Mouse (Mus musculus) frontal cortex, adult (tissue): ENCODE data around the gene Fbxl19.

ENCODE experiments used
- ATAC-seq: cut with Nextera tagmentation; 2 replicates; pipeline ENCODE4 v1.9.2; 2017; ENCODE audit warnings: mild to moderate bottlenecking, moderate library complexity, mixed read lengths; ENCODE audit not compliant: low TSS enrichment

Gene Fbxl19

DNA sequence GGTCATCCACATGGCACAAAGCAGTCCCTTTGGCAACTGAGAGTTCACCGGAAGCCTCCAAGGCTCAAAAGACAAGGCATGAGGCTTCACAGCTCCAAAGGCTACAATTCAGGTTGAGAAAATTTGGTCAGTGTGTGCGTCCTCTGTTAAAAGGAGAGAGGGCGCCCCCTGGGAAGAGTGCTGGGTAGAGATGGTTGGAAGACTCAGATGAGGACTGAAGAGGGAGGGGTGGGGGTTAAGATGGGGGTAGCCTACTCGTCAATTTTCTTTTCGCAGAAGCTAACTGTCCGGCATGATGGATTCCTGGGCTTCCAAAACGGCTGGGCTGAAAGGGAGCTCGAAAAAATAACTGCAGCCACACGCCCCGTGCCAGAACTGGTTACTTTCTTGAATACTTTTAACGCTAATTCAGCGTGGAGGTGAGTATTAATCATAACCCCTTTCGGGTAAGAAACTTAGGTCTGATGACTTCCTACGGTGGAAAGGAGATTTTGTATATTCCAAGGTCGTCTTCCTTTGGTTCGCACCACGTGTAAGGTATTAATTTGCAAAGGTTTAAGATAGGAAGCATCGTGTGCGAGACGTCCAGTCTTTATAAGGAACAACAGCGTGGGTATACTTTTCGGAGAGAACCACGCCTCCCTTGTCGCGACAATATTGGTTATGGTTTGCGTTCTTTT, at the start of gene Fbxl19:
Gene Fbxl19 (plus strand): TSS at position 178 of the 680 bp plus-strand sequence.
- ATAC-seq = no peak

DNA sequence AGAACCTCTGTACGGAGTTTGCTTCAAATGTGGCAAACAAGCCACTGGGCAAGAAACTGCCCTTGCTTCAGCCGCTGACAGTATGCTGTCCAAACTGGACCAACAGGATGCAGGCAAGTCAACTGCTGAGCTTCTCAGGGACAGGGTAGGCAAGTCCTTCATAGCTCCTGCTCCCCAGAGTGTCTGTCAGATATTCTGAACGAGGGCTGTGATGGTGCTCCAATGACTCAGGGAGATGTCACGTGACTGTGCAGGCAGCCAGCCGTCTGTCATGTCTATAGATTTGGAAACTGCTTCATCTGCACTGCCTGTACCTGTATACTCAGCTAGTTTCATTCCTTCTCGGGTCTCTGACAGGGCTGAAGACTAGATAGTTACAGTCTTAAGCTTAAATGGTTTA, 45.4 kb upstream of the Fbxl19 start:
- ATAC-seq = peak; percentile 70; the same call in 1 of the 2 replicates

DNA sequence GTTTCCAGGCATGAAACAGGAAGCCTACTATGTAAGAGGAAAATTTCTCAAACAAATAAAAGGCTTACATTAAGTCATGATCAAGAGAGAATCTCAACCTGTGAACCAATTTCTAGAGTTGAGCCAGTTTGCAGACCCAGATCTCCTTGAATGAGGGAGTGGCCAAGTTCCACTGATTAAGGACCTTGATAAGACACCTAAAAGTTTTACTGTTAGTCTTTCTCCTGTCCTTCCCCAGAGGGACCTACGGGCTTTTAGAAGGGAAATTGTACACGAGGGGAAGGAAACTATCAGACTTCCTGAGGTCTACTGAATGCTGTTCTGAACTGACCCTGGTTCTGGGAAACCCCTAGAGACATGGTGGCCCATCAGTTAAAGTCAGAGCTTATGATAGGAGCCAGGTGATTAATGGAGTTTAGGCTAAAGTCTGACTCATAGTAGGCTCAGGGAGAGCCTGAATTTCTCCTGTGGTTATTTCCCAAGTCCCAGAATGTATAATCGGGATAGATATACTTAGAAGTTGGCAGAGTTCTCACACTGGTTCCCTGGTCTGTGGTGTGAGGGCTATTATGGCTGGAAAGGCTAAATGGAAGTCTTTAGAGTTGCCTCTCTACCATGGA, 43.5 kb upstream of the Fbxl19 start:
- ATAC-seq = no peak

DNA sequence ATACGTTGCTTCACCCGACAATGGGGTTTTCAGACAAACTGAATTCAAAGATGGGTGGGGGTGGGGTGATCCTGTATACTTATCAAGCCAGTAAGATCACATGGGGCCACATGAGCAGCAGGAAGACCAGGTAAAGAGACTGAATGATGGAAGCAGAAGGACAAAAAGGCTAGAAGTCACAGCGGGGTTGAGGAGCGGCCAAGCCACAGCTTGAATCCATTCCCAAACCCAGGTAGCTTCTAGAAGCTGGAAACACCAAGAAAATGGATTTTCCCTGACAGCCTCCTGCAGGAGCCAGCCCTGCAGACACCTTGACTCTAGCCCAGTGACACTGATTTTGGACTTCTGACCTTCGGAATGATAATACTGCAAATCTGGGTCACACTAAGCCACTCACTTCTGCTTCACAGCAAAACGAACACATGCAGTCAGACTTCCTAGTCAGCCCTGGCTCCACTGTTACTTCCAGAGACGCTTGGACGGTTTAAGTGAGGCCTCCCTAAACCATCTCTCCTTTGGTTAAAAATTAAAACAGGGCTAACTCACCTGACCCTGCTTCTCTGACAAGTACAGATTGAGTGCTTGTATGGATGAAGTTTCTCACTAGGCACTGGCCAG, 40.7 kb upstream of the Fbxl19 start:
- ATAC-seq = no peak

DNA sequence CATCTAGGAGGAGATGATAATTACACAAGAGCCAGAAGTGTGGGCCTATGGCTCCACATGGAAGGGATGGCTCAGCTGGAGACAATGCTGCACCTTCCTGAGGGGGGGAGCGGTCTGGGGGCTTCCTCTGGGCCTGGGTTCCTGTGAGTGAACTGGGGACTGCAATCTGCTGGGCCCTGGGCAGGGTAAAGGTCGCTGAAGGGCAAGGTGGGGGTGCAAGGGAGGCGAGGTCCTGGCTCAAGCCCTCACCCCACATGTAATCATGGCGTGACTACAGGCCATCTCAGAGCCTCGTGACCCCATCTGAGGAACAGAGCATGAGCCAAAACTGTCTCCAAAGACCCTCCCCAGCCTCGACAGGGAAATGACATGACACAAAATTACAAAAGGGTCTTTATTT, 39.7 kb upstream of the Fbxl19 start:
- no peak for ATAC-seq

DNA sequence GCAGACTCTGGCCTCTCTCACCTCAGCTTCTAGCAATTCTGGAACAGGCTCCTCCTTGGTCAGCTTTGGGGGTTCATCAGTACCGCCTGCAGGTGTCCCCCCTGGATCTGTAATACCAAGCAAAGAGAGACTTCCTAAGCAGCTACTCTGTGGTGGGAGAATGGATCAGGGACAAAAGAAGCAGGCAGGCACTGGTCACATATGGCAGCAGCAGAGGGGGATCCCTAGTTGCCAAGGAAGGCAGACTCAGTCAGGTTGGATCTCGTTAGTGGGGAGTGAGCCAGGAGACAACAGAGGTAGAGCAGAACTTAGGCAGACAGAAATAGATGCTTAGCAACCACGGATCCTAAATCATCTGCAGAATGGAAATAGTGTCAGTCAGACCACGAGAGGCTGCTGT, 38.6 kb upstream of the Fbxl19 start:
- ATAC-seq = no peak

DNA sequence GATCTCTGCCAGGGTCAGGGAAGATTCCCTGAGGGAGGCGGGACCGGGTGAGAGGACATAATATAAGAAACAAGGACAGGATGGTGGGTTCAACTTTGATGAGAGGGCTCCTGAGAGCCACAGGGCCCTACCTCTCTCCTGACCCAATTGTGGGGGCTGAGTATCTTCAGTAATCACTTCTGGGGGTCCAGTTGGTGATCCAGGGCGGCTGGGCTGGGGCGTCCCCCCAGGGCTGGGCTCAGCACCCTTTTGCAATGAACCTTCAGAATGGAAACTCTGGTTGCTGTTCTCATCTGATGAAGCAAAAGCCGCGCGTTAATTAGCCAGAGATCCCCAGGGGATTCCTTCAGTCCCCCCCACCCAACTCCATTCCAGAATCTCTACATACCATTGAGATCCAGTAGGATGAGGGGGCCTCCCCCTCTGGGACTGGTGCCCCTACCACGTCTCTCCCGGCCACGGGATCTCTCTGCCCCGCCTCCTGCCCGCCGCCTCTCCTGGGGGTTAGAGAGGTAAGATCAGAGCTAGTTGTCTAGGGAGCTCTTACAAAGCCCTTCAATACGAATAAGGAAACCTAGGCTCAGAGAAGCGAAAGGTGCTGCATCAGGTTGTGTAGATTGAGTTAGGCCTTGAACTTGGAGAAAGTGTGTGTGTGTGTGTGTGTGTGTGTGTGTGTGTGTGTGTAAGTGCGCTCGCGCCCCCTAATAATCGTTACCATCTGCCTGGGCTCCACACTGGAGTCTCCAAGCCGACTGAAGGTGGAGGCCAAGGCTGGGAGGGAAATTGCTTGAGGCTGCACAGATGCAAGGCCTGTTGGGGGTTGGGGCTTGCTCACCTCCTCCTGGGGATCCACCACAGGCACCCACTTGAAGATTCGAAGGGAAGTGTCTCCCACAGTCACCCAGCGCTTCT, 37.0 kb upstream of the Fbxl19 start:
- no peak for ATAC-seq

DNA sequence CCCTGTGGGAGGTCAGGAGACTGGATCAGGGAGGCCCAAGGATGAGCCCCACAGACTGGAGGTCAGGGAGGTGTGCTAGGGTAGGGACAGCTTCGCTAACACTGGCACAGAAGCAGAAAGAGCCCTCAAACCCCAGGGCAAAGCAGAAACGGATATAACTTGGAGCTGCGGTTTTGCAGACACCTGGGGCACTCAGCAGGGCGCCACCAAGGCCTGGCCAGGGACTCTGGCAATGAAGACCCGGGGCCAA, 36.5 kb upstream of the Fbxl19 start:
- ATAC-seq = no peak

DNA sequence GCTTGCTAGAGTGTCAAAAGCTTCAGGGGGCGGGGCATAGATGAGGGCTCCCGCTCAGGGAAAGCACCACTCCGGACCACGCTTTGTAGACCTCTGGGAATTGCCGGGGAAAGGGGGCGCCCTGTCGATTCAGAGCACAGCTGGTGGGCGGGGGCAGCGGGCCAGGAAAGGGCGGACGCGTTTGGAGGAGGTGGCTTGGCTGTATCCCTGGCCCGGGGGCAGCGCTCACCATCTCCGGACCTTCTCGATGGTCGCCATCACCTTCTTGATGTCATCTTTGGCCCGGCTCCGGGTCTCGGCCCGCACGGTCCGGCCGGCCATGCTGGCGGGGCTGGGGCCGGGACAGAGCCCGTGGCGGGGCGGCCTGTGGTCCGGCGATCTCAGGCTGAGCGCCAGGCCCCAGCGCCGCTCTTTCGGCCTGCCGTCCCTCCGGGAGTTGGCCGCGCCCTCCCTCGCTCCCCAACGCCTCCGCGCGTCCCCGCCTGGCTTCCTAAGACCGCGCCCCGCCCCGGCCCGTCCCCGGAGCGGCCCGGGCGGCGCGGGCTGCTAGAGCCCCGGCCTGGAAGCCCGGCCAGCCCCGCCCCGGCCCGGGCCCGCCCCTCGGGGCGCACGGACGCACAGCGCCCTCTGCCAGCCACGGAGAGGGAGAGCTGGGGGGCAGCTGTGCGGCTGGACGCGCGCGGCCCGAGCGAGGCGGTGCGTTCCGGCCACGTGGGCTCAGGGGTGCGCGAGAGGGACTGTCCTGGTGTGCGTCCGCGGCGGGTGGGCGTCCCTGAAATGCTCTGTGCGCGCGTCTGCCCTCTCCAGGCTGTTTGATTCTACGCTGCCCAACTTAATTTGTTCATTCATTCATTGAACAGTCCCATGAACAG, 35.9 kb upstream of the Fbxl19 start, which contains the start of gene Bcl7c:
Gene Bcl7c (minus strand): TSS at position 727 of the 872 bp plus-strand sequence.
- ATAC-seq = peak; percentile 74

DNA sequence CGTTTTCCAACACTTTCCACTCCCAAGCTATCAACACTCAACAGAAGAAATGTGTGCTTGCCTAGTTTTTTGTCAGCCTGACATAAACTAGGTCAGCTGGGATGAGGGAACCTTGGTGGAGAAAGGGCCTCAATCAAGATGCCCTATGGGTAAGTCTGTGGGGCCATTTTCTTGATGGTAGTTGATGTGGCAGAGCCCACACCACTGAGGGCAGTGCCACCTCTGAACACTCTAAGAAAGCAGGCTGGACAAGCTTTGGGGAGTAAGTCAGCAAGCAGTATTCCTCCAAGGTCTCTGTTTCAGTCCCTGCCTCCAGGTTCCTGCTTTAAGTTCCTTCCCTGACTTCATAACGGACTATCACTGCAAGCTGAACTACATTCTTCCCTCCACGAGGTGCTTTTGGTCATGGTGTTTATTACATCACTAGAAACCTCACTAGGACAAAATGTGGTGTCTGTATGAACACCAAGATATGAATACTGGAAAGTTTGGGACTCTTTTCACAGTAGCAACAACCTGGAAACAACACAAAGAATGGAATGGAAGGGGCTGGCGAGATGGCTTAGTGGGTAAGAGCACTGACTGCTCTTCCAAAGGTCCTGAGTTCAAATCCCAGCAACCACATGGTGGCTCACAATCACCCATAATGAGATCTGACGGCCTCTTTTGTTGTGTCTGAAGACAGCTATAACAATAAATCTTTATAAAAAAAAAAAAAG, 34.9 kb upstream of the Fbxl19 start:
- ATAC-seq = no peak

DNA sequence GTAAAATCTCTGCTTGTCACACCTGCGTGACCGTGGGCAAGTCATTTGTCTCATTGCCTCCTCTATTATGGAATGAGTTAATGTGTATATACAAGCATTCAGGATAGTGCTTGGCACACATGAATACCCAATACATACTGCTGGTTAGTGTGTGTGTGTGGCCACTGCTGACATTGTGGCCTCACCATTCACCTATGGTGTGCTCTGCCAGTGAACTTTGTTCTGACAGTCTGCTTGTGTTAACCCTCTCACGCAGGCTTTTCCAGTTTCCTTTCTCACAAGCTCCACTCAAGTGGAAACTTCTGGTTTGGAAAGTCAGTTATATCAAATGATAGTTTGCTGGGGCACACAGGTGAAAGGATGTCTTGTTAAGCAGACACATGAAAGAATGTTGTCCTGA, 33.3 kb upstream of the Fbxl19 start:
- ATAC-seq = no peak

DNA sequence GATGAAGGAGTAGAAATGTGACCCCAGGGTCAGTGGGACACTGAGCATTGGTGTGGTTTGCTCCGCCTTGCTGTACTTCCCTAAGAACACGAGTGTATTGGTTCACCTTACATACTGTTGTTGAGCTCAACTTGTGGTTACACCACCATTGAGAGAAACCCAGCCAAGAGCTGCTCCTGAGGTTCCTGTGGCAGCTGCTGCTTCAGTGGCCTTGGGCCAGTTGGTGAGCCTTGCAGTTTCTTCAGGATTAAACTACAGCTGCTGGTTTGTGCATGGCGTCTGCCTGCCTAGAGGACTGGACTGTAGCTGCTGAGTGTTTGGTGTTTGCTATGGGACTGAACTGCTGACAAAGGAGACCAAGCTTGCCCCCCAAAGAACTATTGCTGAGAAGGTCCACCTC, 32.9 kb upstream of the Fbxl19 start:
- ATAC-seq = no peak

DNA sequence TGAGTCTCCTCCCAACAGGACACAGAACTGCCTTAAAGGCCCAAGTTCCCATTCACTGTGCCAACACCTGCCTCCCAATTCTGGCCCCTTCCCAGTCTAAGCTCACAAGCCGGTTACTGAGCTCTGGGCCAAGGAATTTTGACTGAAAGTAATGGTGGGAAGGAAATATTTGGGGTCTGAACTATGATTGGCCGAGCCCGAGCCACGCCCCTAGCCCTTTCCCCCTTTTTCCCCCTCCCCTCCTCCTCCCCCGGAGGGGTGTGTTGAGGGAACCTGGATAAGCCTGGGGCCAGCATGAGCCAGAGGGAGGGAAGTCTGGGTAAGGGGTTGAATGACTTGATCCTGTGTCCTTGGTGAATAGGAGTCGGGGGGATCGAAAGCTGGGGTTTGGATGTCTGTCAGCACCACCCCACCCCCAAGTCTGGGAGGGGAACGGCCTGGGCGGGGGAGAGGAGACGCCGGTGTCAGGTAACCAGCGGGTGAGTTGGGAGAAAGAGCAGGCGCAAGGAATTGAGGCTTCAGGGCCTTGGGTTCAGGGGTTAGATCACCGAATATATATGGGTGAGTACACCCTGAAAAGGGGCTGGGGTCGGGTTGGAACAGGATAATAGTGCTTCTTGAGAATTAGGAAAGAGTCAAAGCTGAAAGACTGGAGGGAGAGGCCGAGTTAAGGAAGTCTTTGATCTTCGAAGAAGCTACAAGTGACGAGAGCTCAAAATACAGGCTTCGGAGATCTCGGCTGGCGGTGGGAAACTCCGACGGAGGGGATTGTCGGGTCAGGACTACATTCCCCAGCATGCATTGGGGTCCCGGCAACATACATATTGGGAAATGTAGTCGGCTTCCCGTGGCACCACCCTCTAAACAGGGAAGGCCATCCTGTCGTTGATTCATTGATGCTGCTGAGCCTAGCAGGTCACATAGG, 31.6 kb upstream of the Fbxl19 start, which contains the start of gene Ctf1:
Gene Ctf1 (plus strand): TSS at position 276 of the 925 bp plus-strand sequence.
- peak; percentile 68 for ATAC-seq

DNA sequence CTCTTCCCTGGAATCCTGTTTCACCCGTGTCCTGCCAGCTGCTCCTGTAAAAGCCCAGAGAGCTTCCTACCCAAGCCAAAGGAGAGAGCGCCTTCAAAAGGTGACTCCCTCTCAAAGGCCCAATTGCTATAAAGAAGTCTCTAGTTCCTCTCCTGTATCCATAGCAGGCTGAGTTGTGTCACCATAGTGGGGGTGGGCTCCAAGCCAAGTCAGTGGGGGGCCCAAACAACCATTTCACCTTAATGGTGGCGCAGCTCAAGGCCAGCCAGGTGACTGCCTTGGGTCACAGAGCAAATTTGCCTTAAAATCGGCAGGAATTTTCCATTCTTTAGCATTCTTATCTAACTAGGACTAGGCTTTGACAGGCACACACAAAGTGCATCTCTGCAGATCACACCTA, 29.5 kb upstream of the Fbxl19 start:
- no peak for ATAC-seq

DNA sequence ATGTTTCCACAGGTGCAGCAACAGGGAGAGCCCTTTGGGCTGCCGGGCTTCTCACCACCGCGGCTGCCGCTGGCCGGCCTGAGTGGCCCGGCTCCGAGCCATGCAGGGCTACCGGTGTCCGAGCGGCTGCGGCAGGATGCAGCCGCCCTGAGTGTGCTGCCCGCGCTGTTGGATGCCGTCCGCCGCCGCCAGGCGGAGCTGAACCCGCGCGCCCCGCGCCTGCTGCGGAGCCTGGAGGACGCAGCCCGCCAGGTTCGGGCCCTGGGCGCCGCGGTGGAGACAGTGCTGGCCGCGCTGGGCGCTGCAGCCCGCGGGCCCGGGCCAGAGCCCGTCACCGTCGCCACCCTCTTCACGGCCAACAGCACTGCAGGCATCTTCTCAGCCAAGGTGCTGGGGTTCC, 27.4 kb upstream of the Fbxl19 start:
- ATAC-seq = peak; percentile 71

DNA sequence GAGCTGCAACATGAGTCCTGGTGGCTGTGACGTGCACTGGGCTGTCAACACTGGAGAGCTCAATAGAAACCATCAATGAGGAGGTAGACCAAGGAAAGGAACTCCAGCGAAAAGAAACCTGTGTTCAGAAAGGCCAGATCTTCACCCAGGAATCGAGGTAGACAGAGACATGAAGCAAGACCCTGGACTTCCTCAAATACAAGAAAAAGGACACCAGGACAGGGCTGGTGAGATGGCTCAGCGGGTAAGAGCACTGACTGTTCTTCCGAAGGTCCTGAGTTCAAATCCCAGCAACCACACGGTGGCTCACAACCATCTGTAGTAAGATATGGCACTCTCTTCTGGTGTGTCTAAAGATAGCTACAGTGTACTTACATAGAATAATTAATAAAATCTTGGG, 26.0 kb upstream of the Fbxl19 start:
- ATAC-seq = no peak

DNA sequence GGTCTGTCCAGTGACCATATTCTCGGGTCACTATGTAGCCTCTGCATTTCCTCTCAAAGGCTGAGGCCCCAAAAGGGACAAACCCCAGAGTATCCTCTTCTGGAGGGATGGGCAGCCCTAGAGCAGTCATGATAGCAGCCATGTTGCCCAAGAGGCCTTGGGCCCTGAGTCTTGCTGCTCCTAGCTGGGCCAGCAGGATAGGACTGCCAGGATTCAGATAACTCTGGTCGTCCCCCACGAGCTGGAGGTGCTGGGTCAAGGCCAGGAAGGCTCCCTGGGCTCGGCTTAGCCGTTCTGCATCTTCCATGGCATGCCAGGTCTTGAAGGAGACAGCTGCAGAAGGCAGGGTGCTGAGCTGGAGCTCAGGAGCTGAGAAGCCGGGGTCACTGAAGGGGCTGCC, 25.1 kb upstream of the Fbxl19 start:
- ATAC-seq = no peak

DNA sequence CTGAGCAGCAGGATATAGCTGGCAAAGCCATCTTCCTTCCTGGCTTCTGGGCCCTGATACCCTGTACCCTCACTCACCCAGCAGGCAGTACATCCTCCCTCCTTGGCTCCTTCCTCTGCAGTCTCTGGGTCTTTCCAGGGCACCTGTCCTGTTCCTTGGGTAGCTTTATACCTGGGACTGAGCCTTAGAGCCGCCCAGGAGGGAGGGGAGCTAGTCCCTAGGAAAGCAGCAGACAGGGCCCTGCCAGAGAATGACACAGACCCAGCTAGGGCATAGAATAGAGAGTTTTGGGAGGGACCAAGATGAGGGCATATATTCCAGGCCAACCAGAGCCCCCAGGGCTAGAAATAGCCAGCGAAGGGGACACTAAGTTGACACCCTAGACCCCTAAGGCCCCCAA, 18.9 kb upstream of the Fbxl19 start:
- no peak for ATAC-seq

DNA sequence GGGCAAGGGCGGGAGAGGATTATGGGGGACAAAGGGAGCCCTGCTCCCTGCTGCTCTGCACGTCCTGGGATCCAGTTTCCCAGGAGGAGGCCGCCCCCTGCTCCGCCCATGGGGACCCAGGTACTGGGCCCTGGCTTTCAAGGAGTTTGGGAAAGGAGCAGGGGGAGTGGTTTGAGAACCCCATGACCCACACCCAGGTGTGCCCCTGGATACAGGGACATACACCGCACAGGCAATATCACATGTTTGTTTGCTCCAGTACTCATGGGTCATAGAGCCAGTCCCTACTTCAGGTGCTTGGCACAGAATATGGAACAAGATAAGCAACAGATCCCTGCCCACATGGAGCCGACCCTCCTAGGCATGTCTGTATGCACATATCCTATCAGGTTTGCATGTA, 18.4 kb upstream of the Fbxl19 start:
- no peak for ATAC-seq

DNA sequence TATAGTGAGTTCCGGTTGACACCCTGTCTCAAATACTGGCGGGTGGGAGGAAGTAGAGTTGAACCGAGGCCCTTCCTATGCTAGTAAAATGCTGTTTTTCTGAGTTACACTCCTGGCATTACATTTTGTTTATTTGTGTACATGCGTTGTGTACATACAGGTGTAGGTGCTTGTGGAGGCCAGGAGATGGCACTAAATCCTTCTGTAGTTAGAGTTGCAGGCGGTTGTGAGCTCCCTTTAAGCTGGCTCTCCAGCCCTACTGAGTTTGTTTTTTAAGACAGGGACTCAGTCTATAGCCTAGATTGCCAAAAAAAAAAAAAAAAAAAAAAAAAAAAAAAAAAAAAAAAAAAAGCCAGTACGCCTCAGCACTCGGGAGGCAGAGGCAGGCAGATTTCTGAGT, 16.4 kb upstream of the Fbxl19 start:
- no peak for ATAC-seq
